Comparison of ENCODE assay signal across 26 mouse cellular contexts in genomic region chr1:91991597-91991996, GRCm38 (mm10).
DNase-seq lines count a peak whose midpoint lies in the region; ATAC-seq and TF ChIP-seq lines count a peak whose summit lies in the region.
"Had no signal": no experiment of that assay in that cellular context is flagged by ENCODE, and none has a peak within 500 bp of the region (broad histone marks: within the 10 kb centered on the region; RNA-seq: fewer than 3 reads in every experiment).

No protein-coding gene starts in this region.

- H3K27ac ChIP-seq in kidney, postnatal 0 days: no peak overlapping the region
- H3K27ac ChIP-seq: embryonic facial prominence, embryonic 10.5 days; embryonic facial prominence, embryonic 13.5 days; forebrain, embryonic 12.5 days; forebrain, embryonic 15.5 days; heart, adult 2 months; heart, embryonic 10.5 days; heart, embryonic 13.5 days; hindbrain, embryonic 14.5 days had no signal

- H3K9ac ChIP-seq in kidney, postnatal 0 days (ENCODE audit: low read depth, low read length): no peak overlapping the region
- H3K9ac ChIP-seq: embryonic facial prominence, embryonic 13.5 days; forebrain, embryonic 12.5 days; forebrain, embryonic 15.5 days; heart, embryonic 13.5 days; hindbrain, embryonic 14.5 days had no signal

- H3K9me3 ChIP-seq in kidney, postnatal 0 days (replicated peaks; ENCODE audit: low read length): no peaks in the 10 kb centered on the region
- H3K9me3 ChIP-seq: embryonic facial prominence, embryonic 10.5 days; embryonic facial prominence, embryonic 13.5 days; forebrain, embryonic 12.5 days; forebrain, embryonic 15.5 days; heart, embryonic 10.5 days; heart, embryonic 13.5 days had no signal

- H3K27me3 ChIP-seq in kidney, postnatal 0 days (ENCODE audit: insufficient read depth, low read length): no peaks in the 10 kb centered on the region
- H3K27me3 ChIP-seq: embryonic facial prominence, embryonic 13.5 days; forebrain, embryonic 12.5 days; forebrain, embryonic 15.5 days; heart, embryonic 13.5 days had no signal

- no peaks in the 10 kb centered on the region for H3K4me1 ChIP-seq in kidney, postnatal 0 days (replicated peaks; ENCODE audit: insufficient read depth, low read length)
- H3K4me1 ChIP-seq: embryonic facial prominence, embryonic 10.5 days; embryonic facial prominence, embryonic 13.5 days; forebrain, embryonic 15.5 days had no signal

- 0 out of 2 replicates have a peak, but pooled peaks have one; percentile 55 for ATAC-seq in kidney, postnatal 0 days (replicated peaks; ENCODE audit: low FRiP score, low read depth)
- ATAC-seq: activated CD4-positive, CD25-positive, alpha-beta regulatory T cell, adult 4 months; forebrain, embryonic 15.5 days had no signal

- no peak for TF ChIP-seq CTCF in kidney, postnatal 0 days (IDR thresholded peaks at IDR 0.05; ENCODE audit: low read depth)

- peaks cover 17% of the 10 kb centered on the region for H3K36me3 ChIP-seq in kidney, postnatal 0 days (ENCODE audit: insufficient read depth, low read length)

- H3K4me3 ChIP-seq in kidney, postnatal 0 days (replicated peaks; ENCODE audit: low read depth, low read length): no peak overlapping the region
- H3K4me3 ChIP-seq: embryonic facial prominence, embryonic 10.5 days; embryonic facial prominence, embryonic 13.5 days; erythroblast, embryonic 14.5 days; forebrain, embryonic 12.5 days; forebrain, embryonic 15.5 days; heart, adult 2 months; heart, embryonic 10.5 days; heart, embryonic 13.5 days had no signal

- peak; percentile 57 for DNase-seq in kidney, adult 11 months
- DNase-seq in kidney, adult 18-20 months: no peak
- peak; percentile 48 for DNase-seq in kidney, adult 9 months
- peak; percentile 7 for DNase-seq in kidney, postnatal 0 days (ENCODE audit: low spot score)
- DNase-seq in kidney, postnatal 36 days: peak; percentile 43 to 49
- DNase-seq in left cerebral cortex, adult 9 months (ENCODE audit: low spot score in 2 of 2): no peak
- DNase-seq in layer of hippocampus, postnatal 14 days (ENCODE audit: low spot score in 2 of 2): no peak
- DNase-seq: adrenal gland, postnatal 10 days; cerebellum, adult 11 months; cerebellum, adult 2 months; cerebellum, adult 9-11 months; cerebellum, postnatal 36 days; embryo, embryonic 11 days; gastrocnemius, postnatal 25 days; heart, adult 2 months; heart, postnatal 14 days; heart, postnatal 4 days had no signal

- H3K4me2 ChIP-seq in kidney, postnatal 0 days (ENCODE audit: low read length): no peak overlapping the region
- H3K4me2 ChIP-seq: embryonic facial prominence, embryonic 13.5 days; forebrain, embryonic 12.5 days; forebrain, embryonic 15.5 days; heart, embryonic 13.5 days; hindbrain, embryonic 14.5 days had no signal

Comparison
In these comparisons a context has a peak if more than half of its experiments do, and no peak if none do; other contexts are left out.
1. DNase-seq: peak in kidney, adult 11 months (single experiment), kidney, adult 9 months (single experiment), kidney, postnatal 0 days (single experiment) and kidney, postnatal 36 days (2 of 2); none in kidney, adult 18-20 months (single experiment), left cerebral cortex, adult 9 months (0 of 2) and layer of hippocampus, postnatal 14 days (0 of 2).